Mouse (Mus musculus): ENCODE data around the gene Lmf1. TPM values are rescaled to one million over a fixed set of nuclear protein-coding genes. Genes with fewer than 3 reads are reported as not detected.
A peak's percentile ranks its signal among the peaks of the same experiment; 100 is the strongest.

Gene Lmf1
- polyA plus RNA-seq, 1 experiment from 2014 or later, result 21.5 TPM

DNA sequence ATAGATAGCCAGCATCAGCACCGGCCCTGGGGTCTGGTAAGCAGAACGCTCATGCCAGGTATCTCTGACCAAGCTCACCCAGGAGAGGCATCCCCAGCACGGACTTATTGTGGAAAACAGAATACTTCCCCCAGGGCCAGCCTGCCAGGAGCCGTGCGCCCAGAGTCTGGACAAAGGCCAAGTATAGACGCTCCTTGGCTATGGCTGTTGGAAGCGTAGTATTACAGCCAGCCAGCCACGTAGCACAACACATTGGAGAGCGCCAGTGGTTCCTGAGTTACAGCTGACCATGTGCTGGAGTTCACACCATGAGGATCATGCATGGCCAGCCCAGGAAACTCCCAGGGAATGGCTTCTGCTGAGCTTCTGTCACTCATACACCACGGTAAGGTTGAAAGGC, 55.2 kb downstream of the Lmf1 start:
- H3K4me3 ChIP-seq, result no peak overlapping the region
- no peaks in the 10 kb centered on the region for H3K9me3 ChIP-seq
- no peak overlapping the region for H3K27ac ChIP-seq (replicated peaks)
- no peak overlapping the region for H3K9ac ChIP-seq (replicated peaks)
- H3K4me1 ChIP-seq, result peaks cover 14% of the 10 kb centered on the region; the same call in 1 of the 2 replicates
- 93% methylated on average over 10 of the region's 10 CpGs for WGBS
- ATAC-seq (ENCODE audit: low FRiP score, low read depth), result no peak
- peaks cover 17% of the 10 kb centered on the region for H3K36me3 ChIP-seq
- no peak overlapping the region for H3K4me2 ChIP-seq (replicated peaks)
- no peaks in the 10 kb centered on the region for H3K27me3 ChIP-seq

DNA sequence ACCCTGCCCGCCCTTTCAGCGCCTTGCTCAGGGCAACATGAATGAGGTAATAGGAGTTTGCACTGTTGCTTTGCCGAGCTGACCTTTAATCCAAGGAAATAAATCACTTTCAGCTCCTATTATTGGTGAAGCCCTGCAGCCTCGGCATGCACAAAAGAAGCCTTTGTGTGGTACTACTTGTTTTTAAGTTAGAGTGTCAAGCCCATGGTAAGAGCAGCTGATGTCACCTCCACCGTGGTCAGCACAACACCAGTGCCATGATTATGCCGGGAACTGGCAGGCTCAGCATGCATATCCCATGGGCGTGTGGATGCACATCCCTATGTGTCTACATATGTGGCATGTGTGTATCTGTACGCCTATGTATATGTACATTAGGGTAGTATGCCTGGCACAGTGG, 56.5 kb downstream of the Lmf1 start:
- 64% methylated on average over 8 of the region's 8 CpGs for WGBS
- Histone ChIP-seq H3K9ac (replicated peaks) (no peak overlapping the region), H3K27me3 (no peaks in the 10 kb centered on the region), H3K36me3 (peaks cover 17% of the 10 kb centered on the region), H3K9me3 (no peaks in the 10 kb centered on the region), H3K4me3 (no peak overlapping the region), H3K4me1 (peaks cover 14% of the 10 kb centered on the region; the same call in 1 of the 2 replicates), H3K27ac (replicated peaks) (no peak overlapping the region), H3K4me2 (replicated peaks) (no peak overlapping the region)
- no peak for ATAC-seq (ENCODE audit: low FRiP score, low read depth)

DNA sequence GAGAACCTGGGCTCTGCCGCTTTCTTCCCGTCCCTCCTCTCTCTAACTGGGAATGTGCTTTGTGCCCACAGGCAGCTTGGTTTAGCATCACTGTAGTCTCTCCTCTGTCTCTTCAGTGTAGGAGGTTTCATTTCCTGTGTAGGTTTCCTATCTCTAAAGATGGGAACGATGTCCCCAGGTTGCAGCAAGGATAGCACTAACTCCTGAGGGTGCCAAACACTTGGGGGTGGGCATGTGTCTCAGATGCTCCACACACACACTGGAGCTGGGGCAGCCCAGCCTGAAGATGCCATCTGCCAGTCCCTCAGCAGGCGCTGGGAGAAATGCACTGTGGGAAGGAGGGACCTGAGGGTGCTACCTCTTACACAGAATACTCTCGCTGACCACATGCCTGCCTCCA, 56.9 kb downstream of the Lmf1 start:
- H3K4me2 ChIP-seq (replicated peaks), result no peak overlapping the region
- WGBS, result 89% methylated on average over 5 of the region's 5 CpGs
- H3K27ac ChIP-seq (replicated peaks), result no peak overlapping the region
- no peak overlapping the region for H3K9ac ChIP-seq (replicated peaks)
- H3K9me3 ChIP-seq, result no peaks in the 10 kb centered on the region
- H3K27me3 ChIP-seq, result no peaks in the 10 kb centered on the region
- peaks cover 18% of the 10 kb centered on the region; the same call in 1 of the 2 replicates for H3K4me1 ChIP-seq
- H3K4me3 ChIP-seq, result no peak overlapping the region
- no peak for ATAC-seq (ENCODE audit: low FRiP score, low read depth)
- peaks cover 17% of the 10 kb centered on the region for H3K36me3 ChIP-seq

DNA sequence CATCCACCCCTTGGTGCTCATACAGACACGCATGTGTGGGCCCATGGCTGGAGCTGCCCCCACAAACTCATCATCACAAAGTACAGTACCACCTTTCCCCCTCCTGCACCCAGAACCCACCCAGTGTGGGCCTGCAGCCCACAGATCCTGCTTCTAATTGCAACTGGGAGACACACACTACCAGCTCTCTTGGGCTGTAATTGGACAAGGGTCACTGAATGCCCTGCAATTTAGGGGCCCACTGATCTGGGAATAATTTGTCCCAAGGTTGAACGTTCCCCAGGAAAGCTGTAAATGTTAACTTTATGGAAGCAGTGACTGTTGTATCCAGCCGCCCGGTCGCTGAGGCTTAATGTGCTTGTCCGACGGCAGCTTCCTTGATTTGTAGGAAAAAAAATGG, 59.1 kb downstream of the Lmf1 start:
- Histone ChIP-seq H3K9me3 (no peaks in the 10 kb centered on the region), H3K4me2 (replicated peaks) (no peak overlapping the region), H3K4me1 (peaks cover 26% of the 10 kb centered on the region), H3K36me3 (peaks cover 5% of the 10 kb centered on the region), H3K27ac (replicated peaks) (no peak overlapping the region), H3K4me3 (no peak overlapping the region), H3K9ac (replicated peaks) (no peak overlapping the region), H3K27me3 (no peaks in the 10 kb centered on the region)
- WGBS, result 86% methylated on average over 7 of the region's 7 CpGs
- no peak for ATAC-seq (ENCODE audit: low FRiP score, low read depth)

DNA sequence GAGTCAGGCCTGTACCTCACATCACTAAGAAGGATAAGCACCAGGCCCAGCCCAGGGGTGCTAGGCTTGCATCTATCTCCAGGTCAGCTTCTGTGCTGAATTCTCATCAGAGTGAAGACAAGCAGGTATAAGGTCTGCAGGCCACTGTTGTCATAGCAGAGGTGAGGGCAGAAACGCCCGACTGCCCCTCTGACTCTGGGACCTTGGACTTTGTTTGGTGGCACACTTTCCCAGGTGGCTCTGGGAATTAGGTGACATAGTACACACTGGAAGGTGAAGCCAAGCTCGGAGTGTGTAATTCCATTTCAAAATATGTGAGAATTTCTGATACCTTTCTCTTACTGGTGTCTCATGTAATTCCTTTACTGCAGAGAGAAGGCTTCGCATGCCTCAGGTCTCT, 59.6 kb downstream of the Lmf1 start:
- WGBS, result 93% methylated on average over 4 of the region's 4 CpGs
- H3K9ac ChIP-seq (replicated peaks), result no peak overlapping the region
- H3K27ac ChIP-seq (replicated peaks), result no peak overlapping the region
- no peak overlapping the region for H3K4me2 ChIP-seq (replicated peaks)
- H3K27me3 ChIP-seq, result no peaks in the 10 kb centered on the region
- H3K4me1 ChIP-seq, result peaks cover 31% of the 10 kb centered on the region
- peaks cover 5% of the 10 kb centered on the region for H3K36me3 ChIP-seq
- no peaks in the 10 kb centered on the region for H3K9me3 ChIP-seq
- no peak overlapping the region for H3K4me3 ChIP-seq
- ATAC-seq (ENCODE audit: low FRiP score, low read depth), result no peak

DNA sequence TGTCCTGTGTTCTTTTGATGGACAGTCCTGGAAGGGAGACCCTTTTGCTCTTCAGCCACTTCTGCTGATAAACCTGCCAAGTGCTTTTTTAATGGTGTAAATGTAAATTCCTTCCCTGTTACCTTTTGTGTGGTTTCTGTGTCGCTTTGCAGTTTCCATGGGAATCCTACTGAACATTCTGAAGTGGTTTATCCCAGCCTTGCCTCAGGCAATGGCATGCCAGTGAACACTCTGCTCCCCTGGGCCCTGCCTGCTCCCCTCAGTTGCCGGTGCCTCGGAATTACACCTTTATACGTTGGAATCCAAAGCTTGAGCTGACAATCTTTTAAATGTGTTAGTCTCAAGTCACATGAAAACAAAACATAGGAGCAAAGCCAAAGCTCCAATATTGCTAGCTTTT, 62.1 kb downstream of the Lmf1 start:
- H3K9me3 ChIP-seq, result no peaks in the 10 kb centered on the region
- no peak for ATAC-seq (ENCODE audit: low FRiP score, low read depth)
- 75% methylated on average over 4 of the region's 4 CpGs for WGBS
- H3K4me1 ChIP-seq, result peaks cover 25% of the 10 kb centered on the region
- H3K4me2 ChIP-seq (replicated peaks), result no peak overlapping the region
- H3K9ac ChIP-seq (replicated peaks), result no peak overlapping the region
- peak overlapping the region; percentile 25; the same call in 1 of the 2 replicates for H3K27ac ChIP-seq (replicated peaks)
- H3K36me3 ChIP-seq, result no peaks in the 10 kb centered on the region
- H3K27me3 ChIP-seq, result no peaks in the 10 kb centered on the region
- H3K4me3 ChIP-seq, result no peak overlapping the region

DNA sequence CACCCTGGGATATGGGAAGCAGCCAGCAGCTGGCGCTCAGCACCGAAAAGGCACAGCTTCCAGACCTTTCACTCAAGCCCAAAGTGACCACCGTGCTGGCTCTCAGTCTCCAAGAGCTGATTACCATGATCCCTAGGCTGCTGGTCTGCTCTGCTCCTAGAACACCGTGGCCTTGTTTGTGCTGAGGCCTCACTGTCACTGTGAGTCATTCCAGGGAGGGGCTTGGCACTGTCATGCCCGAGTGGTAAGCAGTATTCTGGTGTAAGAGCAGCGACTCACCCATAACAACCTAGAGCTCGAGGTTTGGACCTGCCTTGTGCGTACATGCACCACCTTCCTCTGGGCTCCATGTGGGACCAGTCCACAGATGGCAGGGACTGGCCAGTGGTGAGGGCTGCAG, 63.1 kb downstream of the Lmf1 start:
- H3K27me3 ChIP-seq, result no peaks in the 10 kb centered on the region
- no peaks in the 10 kb centered on the region for H3K36me3 ChIP-seq
- no peak overlapping the region for H3K4me3 ChIP-seq
- no peak overlapping the region for H3K4me2 ChIP-seq (replicated peaks)
- peaks cover 24% of the 10 kb centered on the region for H3K4me1 ChIP-seq
- H3K27ac ChIP-seq (replicated peaks), result no peak overlapping the region
- no peak for ATAC-seq (ENCODE audit: low FRiP score, low read depth)
- no peaks in the 10 kb centered on the region for H3K9me3 ChIP-seq
- WGBS, result 81% methylated on average over 8 of the region's 8 CpGs
- H3K9ac ChIP-seq (replicated peaks), result no peak overlapping the region

DNA sequence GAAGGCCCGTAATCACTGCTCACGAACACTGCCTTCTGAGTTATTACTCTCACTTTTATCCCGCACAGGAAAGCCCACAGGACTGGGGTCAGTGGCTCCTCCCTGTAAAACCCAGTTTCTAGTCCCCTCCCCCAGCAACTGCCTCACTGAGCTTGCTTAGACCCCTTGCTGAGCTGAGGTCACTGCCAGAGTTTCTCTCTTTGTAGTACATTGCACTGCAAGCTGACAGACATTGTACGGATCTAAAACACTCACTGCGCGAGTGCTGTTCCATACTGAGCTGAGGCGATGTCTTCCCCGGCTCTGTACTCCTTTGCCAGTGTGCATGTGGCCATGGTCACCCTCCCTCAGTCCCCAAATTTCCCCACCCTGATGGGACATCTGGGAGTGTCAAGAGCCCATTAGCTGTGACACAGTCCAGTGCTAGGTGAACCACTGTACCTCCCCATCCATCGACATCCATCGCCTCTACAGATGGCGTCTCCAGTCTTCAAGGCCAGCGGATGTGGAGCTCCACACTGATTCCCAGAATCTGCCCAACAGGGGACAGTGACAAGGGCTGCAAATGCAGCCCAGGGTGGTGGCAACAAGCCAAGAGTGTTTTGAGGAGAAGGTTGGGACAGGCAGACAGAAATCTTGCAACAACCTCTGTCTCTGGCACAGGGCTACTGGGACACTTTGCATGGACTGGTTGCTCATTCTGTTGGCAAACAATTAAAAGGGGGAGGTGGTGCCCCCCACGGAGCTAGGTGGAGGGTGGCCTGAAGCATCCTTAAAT, 64.8 kb downstream of the Lmf1 start:
- Histone ChIP-seq H3K27ac (replicated peaks) (peak overlapping the region; percentile 25; the same call in 1 of the 2 replicates), H3K9me3 (no peaks in the 10 kb centered on the region), H3K36me3 (no peaks in the 10 kb centered on the region), H3K4me3 (no peak overlapping the region), H3K4me2 (replicated peaks) (no peak overlapping the region), H3K4me1 (peaks cover 24% of the 10 kb centered on the region), H3K9ac (replicated peaks) (no peak overlapping the region), H3K27me3 (no peaks in the 10 kb centered on the region)
- 56% methylated on average over 13 of the region's 13 CpGs for WGBS
- no peak for ATAC-seq (ENCODE audit: low FRiP score, low read depth)

DNA sequence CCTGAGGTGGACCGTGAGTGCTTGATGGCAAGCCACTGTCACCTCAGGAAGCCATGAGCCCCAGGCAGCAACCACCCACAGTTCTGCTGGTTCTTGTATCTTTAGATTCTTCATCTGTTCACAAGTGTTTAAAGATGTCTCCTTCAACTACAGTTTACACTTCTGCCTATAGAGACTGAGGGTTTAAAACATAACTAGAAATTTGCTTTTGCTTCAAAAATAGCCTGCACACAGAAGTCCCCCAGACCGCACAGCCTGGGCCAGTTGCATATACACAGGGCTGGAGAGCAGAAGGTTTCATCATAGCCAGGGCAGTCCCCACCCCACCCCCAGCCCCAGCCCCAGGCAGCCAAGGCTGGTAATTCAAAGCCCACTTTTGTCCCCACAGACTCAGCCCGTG, 65.9 kb downstream of the Lmf1 start:
- no peak overlapping the region for H3K27ac ChIP-seq (replicated peaks)
- H3K27me3 ChIP-seq, result no peaks in the 10 kb centered on the region
- peaks cover 24% of the 10 kb centered on the region for H3K4me1 ChIP-seq
- no peak overlapping the region for H3K4me3 ChIP-seq
- WGBS, result 91% methylated on average over 3 of the region's 3 CpGs
- H3K4me2 ChIP-seq (replicated peaks), result no peak overlapping the region
- H3K9ac ChIP-seq (replicated peaks), result no peak overlapping the region
- no peaks in the 10 kb centered on the region for H3K36me3 ChIP-seq
- no peaks in the 10 kb centered on the region for H3K9me3 ChIP-seq
- ATAC-seq (ENCODE audit: low FRiP score, low read depth), result no peak

DNA sequence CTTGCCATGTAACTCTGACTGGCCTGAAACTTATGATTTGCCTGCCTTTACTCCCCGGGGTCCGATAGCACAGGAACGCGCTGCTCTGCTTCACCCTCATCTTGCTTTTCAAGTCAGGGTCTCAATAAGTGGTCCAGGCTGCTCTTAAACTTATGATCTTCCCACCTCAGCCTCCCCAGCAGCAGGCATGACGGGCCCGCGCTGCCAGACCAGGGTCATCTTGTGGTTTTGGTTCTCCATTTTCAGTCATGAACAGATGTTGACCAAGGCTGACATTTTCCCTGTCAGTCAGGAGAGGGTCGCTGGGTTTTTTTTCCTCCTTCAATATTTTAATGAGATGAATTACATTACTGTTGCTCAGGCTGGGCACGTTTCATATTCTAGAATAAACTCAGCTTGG, 66.8 kb downstream of the Lmf1 start:
- Histone ChIP-seq H3K36me3 (no peaks in the 10 kb centered on the region), H3K4me3 (no peak overlapping the region), H3K4me2 (replicated peaks) (no peak overlapping the region), H3K4me1 (peaks cover 21% of the 10 kb centered on the region), H3K27ac (replicated peaks) (no peak overlapping the region), H3K9me3 (no peaks in the 10 kb centered on the region), H3K27me3 (no peaks in the 10 kb centered on the region), H3K9ac (replicated peaks) (no peak overlapping the region)
- 87% methylated on average over 9 of the region's 9 CpGs for WGBS
- ATAC-seq (ENCODE audit: low FRiP score, low read depth), result no peak

DNA sequence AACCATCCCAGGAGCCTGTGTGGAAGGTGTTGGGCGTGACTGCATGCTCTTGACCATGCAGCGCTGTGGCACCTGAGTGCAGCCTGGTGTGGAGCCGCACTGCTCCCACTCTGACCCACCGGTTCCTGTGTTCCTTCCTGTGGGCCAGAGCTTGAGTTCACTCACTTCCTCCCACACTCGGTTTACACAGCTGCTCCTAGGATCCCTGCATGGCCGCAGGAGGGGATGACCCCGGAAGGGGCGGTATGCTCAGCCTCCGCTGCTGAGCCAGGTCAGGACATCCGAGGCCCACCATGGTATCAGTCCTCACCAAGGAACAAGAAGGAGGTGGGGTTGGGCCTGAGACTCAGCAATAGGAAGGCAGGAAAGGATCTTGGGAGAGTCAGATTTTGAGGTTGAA, 69.0 kb downstream of the Lmf1 start:
- Histone ChIP-seq H3K4me3 (no peak overlapping the region), H3K27ac (replicated peaks) (no peak overlapping the region), H3K4me1 (peaks cover 13% of the 10 kb centered on the region), H3K27me3 (no peaks in the 10 kb centered on the region), H3K36me3 (no peaks in the 10 kb centered on the region), H3K4me2 (replicated peaks) (no peak overlapping the region), H3K9me3 (no peaks in the 10 kb centered on the region), H3K9ac (replicated peaks) (no peak overlapping the region)
- 86% methylated on average over 10 of the region's 10 CpGs for WGBS
- no peak for ATAC-seq (ENCODE audit: low FRiP score, low read depth)

DNA sequence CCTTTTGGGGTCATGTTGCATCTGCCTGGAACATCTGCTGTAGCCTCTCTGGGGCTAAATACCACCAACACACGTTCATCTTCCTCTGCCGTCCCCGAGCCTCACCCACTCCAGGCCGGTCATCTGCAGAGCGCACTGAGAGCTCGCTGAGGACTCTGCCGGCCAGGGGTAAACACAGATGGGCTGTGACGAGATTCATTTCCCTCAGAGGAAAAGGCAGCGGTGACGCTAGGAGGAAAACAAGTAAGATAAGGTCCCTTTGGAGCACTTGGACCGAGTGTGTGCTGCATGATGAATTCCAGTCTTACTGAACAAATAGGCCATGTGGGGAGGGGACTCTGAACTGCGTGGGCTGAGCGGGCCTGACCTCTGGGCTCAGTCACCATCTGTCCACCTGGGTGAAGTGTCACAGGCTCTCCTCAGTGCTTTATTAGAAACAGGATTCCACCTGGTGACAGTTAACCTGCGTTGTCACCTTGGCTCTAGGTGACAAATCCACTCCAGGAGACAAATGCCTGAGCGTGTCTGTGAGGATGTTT, 69.9 kb downstream of the Lmf1 start:
- Histone ChIP-seq H3K27me3 (no peaks in the 10 kb centered on the region), H3K9ac (replicated peaks) (no peak overlapping the region), H3K4me1 (peaks cover 4% of the 10 kb centered on the region), H3K27ac (replicated peaks) (no peak overlapping the region), H3K4me2 (replicated peaks) (no peak overlapping the region), H3K36me3 (no peaks in the 10 kb centered on the region), H3K4me3 (no peak overlapping the region), H3K9me3 (no peaks in the 10 kb centered on the region)
- 77% methylated on average over 15 of the region's 15 CpGs for WGBS
- no peak for ATAC-seq (ENCODE audit: low FRiP score, low read depth)
